Mouse (Mus musculus): ENCODE data around the gene Rem2.

Gene Rem2

GRCm38 (mm10) chr14:54492345-54493131 is 16.6 kb downstream of the Rem2 start:
- no peak for DNase-seq

GRCm38 (mm10) chr14:54493236-54493635 is 17.3 kb downstream of the Rem2 start:
- no peak for DNase-seq

GRCm38 (mm10) chr14:54494234-54494633 is 18.3 kb downstream of the Rem2 start:
- DNase-seq, result peak; percentile 45

GRCm38 (mm10) chr14:54496706-54497105 is 20.8 kb downstream of the Rem2 start:
- DNase-seq, result peak; percentile 61

GRCm38 (mm10) chr14:54499330-54499729 is 23.4 kb downstream of the Rem2 start:
- DNase-seq, result no peak

GRCm38 (mm10) chr14:54501365-54501764 is 25.5 kb downstream of the Rem2 start:
- no peak for DNase-seq

GRCm38 (mm10) chr14:54503092-54503491 is 27.2 kb downstream of the Rem2 start:
- no peak for DNase-seq

- DNase-seq, result no peak
These were observed 33.9 kb downstream of the Rem2 start for GRCm38 (mm10) chr14:54509774-54510173.

GRCm38 (mm10) chr14:54516710-54517310 is 40.9 kb downstream of the Rem2 start:
- DNase-seq, result no peak

- no peak for DNase-seq
These were observed 47.7 kb downstream of the Rem2 start for GRCm38 (mm10) chr14:54523600-54523999.

- no peak for DNase-seq
These were observed 51.5 kb downstream of the Rem2 start for GRCm38 (mm10) chr14:54527227-54528006.

GRCm38 (mm10) chr14:54528007-54528393 is 52.1 kb downstream of the Rem2 start:
- no peak for DNase-seq

- DNase-seq, result peak; percentile 71
These were observed 52.7 kb downstream of the Rem2 start for GRCm38 (mm10) chr14:54528446-54529111.
